Mouse (Mus musculus): Measurements from ENCODE around the gene Nmur1.

The Nmur1 gene

DNA sequence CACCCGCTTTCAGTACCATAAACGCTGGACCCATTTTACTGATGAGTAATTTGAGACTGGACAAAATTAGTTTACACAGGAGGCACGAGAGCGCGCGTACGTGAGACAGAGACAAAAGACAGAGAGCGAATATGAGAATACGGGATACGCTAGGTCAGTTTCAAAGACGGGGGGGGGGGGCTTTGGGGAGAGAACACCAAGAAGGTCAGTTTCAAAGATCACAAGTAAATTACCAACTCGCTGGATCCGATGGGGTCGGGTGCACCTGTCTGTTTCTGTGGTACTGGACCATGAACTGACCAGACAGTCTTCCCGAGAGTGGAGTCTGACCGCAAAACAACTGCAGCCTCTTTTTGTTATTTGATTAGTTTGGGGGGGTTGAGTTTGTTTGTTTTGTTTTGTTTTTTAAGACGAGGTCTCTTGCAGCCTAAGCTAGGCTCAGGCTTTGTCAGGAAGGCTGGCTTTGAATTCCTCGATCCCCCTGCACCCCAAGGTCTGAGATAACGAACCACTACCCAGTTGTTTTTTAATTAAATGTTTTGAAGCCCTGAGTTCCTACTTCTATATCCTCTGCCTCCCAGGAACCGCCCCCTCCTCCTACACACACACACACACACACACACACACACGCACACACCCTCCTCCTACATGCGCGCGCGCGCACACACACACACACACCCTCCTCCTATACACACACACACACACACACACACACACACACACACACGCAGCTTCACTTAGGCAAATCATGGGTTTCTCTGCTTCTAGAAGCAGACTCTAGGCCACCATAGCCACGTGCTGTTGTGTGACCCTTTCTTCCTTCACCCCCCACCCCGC lies 15.1 kb upstream of the Nmur1 start:
- peak; percentile 93 for DNase-seq (ENCODE audit: low read depth, low spot score)

DNA sequence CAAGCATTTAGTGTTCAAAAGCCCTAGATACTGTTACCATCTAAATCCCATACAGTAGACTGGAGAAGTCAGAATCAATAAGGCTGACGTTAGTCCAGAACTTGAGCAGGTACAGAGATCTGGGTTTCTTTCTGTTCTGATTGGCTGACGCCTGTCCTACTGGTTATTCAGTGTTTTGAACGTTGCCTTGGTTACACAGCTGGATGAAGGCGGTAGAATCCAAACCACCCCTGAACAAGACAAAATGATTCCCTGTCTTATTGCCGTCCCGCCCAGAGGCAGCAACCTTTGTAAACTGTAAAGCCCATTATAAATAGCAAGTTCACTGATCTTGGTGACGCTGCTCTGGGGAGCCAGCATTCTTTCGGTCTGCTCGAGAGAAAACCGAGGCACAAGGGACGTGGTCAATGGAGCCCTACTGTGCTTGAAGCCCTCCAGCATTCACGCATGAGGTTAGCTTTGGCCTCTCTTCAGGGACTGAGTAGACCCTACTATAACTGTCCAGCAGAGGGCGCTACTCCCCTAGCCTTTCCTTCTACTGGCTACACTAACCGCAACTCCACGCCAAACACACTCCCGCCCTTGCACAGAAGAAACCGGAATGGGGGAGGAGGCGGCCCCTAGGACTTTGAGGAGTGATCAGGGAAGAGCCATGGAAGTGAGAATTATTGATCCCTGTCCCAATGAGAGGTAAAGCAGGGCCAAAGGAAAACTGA lies 14.3 kb upstream of the Nmur1 start:
- peak; percentile 88 for DNase-seq (ENCODE audit: low read depth, low spot score)

DNA sequence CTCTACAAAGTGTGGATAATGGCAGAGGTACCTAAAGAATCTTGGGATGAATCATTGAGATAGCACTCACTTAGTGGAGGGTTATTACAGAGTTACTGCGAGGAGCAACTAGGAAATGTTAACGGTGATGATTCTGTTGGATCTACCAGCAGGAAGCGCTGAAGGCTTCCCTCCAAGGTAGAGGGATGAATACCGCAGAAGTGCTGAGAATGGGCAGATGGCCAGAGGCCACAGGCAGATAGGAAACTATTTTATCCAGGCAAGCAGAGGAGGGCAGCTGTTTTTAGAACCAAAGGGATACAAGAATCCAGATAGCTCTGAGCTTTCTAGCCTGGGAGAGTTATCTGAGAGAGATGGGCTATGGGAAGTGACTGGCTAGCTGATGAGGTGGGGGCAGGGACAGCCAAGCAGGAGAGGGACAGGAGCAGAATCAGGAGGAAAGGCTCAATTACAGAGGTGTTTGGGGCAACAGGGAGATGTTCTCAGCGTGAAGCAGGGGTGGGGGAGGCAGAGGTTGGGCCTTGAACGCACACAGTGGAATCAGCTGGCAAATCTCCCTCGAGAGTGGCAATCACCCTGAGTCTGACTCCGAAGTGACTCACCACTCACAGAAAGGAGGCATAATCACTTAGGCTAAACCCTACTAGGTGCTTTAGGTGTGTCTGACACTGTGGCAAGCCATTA lies 13.6 kb upstream of the Nmur1 start:
- no peak for DNase-seq (ENCODE audit: low read depth, low spot score)

DNA sequence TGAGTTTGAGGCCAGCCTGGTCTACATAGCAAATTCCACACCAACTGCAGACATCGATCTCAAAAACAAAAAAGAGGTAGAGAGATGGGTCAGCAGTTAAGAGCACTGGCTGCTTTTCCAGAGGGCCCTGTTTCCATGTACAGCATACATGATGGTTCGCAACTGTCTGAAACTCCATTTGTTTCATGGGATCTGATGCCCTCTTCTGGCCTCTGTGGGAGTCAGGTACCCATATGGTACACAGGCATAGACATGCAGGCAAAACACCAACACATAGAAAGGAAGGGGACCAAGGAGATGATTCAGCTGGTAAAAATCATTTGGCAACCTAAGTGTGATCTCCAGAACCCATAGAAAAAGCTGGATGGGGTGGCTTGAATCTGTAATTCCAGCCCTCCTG lies 12.5 kb upstream of the Nmur1 start:
- no peak for DNase-seq (ENCODE audit: low read depth, low spot score)

DNA sequence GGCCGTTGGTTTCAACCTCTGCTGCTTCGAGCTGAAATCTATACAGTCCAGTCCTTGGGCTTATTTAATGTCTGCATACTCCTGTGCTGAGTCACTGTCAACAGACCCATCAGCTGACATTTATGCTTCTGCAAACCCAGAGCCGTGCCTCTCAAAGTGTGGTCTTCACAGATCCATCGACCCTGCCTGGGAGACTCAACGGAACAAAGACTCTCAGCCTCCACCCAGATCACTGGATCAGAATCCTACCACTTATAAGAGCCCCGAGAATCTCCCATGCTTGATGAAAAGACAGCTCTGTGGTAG lies 11.9 kb upstream of the Nmur1 start:
- no peak for DNase-seq (ENCODE audit: low read depth, low spot score)

DNA sequence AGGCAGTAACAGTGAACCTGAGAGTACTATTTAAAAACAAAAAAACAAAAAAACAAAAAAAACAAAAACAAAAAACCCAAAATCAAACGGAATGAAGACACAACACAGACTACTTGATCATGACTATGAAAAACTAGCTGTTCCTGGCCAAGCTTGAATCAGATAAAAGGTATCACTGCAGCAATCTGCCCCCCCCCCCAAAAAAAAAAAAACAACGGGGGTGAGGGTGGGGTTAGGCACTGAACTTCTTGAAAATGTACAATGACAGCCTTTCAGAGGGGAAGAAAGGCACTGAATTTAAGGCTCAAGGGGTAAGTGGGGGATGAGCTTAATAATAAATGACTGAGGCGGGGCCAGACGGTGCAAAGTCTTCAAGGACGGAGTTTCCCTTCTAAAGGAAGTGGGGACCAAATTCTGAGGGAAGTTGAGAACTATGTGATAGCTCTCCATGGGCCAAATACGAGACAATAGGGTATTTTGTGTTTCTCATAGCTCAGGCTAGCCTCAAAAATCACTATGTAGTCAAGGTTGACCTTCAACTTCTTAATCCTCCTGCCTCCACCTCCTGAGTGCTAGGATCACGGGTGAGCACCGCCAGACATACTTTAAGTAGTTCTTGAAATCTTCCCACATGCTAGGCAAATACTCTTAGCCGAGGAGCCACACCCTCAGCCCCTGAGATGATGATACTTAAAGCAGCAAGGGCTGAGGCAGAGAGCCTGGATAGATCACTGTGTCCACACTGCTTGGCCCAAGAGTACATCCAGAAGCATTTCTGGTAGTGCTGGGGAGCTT lies 11.4 kb upstream of the Nmur1 start:
- no peak for DNase-seq (ENCODE audit: low read depth, low spot score)

DNA sequence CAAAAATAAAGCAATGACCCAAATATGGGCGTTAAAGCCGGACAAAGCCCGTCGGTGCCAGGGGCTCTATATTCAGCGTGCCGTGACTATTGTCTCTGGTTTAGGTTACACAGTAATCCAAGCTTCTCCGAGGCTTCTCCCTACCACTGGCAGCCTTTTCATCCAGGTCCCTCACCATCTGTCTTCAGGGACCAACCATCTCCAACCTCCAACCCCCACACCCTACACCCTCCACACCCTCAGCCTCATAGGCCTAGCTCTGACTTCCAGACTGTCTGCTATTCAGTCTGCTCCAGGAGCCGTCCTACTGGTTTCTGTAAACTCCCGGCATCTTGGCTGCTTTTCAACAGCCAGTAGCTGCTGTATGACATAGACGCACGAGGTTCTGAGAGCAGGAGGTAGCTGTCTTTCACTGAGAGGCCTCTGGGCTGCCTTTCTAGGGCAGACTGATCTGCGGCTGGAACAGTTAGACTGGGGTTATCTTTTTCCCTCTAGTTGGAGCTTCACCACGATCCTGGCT lies 9.3 kb upstream of the Nmur1 start:
- no peak for DNase-seq (ENCODE audit: low read depth, low spot score)

DNA sequence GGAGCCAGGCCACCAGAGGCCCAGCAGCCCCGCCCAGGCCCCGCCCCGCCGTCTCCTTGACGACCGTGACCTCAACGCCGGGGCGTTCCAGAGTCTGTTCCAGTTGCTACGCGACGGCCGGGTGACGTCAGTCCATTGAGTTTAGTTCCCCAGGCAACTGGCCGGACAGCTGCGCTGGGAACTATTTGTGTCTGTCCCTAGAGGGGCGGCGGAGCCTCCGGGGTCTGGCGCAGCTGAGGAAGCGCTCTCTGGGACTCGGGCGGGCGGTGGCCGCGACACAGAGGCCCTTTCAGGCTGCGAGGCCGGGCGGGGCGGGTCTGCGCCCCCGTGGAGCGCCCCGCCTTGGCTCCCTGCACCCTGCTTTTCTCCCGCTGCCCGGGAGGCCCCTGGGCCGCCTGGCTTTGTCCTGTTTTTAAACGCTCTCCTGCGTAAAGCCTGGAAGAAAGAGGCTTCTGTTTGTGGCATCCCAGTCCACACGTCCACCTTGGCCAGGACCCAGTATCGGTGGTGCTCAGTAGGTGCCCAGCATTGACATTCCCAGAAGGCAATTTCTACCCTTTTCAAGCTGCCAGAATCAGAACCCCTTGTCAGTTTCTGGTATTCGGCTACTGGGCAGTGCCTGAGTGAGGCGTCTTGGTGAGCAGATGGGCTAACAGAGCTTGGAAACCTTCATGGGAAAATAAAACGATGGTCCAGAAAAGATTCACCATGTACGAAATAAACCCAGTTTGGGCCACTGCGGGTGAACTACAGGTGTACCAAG lies 8.6 kb upstream of the Nmur1 start:
- peak; percentile 97 for DNase-seq (ENCODE audit: low read depth, low spot score)

DNA sequence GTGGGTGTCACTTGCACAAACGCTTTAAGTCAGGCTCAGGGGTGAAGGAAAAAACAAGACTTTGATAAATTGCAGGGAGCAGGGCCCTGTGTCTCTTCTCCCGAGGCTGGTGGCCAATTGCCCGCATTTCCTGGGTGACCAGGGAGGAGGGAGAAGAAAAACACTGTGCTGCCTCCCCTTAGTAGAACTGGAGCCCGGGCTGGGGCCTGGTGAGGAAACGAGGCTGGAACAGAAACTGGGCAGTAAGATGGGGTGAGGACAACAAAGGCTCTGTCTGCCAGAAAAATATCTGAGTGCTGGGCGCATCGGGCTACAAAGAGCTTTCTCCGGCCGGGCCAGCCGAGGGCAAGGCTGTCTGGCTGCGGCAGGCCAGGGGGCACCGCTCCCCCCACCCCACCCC lies 8.0 kb upstream of the Nmur1 start:
- no peak for DNase-seq (ENCODE audit: low read depth, low spot score)

DNA sequence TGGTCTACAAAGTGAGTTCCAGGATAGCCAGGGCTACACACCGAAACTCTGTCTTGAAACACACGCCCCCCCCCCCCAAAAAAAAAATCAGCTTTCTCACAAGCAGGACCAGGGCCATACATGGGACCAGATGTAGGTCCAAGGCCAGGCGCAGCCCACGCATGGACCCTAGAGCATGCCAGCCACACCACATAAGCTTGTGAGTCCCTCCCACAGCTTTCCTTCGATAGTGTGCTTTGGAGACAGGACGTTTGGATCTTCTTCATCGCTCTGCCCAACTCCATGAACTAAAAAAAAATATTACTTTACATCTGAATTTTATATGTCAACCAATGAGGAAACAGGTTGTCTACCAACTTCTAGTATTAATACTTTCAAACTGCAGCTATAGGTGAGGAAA lies 7.3 kb upstream of the Nmur1 start:
- no peak for DNase-seq (ENCODE audit: low read depth, low spot score)

DNA sequence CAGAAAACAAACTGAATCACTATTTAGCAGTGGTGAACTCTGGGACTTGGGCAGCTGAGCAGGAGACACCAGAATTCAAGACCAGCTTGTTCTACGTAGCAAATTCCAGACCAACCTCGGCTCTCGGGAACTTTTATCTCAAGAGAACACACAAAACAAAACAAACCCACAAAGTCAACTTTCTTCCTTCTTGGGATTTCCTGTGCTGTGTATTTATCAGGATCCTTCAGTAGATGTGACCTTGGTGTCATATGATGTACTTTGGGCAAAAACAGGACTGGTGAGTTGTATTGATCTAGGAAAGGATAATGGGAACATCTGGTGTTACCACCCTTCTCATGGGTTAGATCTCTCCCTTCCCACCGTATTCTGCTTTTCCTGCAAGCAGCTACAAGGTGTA lies 6.8 kb upstream of the Nmur1 start:
- no peak for DNase-seq (ENCODE audit: low read depth, low spot score)

DNA sequence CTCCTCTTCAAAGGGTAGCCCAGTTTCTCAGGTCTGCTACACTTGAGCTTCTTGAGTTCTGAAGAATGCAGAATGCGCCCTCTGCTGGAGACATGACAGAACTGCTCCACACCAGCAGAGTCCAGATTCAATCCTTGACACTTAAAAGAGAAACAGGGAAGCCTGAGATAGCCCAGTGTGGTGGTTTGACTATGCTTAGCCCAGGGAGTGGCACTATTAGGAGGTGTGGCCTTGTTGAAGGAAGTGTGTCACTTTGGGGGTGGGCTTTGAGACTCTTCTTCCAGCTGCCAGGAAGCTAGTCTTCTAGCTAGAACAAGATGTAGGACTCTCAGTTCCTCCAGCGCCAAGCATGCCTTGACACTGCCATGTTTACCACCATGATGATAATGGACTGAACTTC lies 4.0 kb upstream of the Nmur1 start:
- DNase-seq (ENCODE audit: low read depth, low spot score), result peak; percentile 80

DNA sequence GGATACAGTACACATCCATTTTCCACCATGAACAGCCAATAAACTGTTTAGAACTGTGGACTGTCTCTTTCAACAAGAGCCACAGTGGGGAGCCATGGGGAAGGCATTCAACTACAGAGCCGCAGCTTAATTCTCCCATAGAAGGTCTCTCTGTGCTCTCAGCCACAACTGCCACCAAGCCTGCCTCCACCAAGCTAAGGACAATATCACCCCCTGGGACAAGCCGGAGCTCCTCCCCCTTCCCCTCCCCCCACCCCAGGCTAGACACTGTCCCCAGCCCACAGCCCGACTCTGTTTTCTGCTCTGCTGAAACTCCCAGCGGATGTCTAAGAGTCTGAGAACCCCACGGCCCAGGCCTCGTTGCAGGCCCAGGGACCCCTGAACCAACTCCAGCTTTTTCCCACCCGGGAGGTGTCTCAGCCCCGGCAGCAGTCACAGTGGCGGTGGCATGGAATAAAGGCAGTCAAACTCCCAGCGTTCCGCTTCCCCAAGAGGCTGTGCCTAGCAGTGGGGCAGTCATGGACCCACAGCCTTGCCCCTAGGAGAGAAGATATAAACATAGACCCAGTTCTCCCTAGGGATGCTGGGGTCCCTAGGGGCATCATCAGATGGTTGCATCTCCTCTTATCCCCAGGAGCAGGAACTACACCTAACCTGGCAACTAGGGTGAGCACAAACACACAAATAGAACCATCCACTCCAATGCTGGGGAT lies 1.0 kb downstream of the Nmur1 start:
- no peak for DNase-seq (ENCODE audit: low read depth, low spot score)

DNA sequence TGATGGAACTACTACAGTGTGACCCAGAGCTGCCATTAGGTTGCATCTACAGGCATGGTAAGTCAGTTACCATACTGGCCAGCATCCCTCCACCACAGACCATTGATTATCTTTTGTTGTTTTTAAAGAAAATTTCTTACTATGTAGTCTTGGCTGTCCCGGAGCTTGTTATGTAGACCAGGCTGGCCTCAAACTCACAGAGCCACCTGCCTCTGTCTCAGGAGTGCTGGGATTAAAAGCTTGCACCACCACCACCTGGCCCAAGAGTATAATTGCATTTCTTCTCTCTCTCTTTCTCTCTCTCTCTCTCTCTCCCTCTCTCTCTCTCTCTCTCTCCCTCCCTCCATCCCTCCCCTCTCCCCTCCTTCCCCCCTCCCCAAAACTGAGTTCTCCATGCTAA lies 1.7 kb downstream of the Nmur1 start:
- no peak for DNase-seq (ENCODE audit: low read depth, low spot score)

DNA sequence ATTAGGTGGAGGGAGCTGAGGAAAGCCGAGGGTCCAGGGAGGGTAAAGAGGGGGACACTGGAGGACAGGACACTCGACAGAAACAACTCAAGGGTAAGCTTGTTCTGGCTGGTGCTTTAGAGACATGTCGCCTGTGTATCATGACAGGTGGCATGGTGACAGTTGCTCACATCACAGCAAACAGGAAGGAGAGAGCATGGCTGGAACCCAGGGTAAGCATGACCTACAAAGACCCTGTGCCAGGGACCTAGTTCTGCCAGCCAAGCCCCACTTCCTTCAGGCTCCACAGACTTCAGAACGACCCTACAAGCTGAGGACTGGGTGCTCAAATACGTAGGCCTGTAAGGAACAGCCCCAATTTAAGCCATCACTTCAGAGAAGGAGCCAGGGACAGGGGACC lies 2.1 kb downstream of the Nmur1 start:
- DNase-seq (ENCODE audit: low read depth, low spot score), result no peak

DNA sequence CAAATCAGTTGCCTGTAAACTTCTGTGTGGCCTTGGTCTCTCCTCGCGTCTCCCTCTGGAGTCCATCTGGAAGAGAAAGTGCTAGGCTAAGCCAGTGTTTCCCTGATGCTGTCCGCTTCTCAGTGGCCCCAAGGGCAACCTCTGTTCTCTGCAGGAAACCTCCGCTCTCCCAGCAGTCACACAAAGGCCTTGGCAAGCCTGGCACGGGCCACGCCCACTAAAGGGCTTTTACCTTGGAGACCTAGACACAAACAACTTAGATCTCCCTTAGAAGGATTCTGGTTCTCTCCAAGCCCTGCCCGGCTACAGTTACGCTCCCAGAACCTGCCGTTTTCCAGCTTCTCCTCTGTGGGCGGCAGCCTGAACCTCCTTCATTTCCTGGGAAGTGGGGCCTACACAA lies 5.0 kb downstream of the Nmur1 start:
- no peak for DNase-seq (ENCODE audit: low read depth, low spot score)

DNA sequence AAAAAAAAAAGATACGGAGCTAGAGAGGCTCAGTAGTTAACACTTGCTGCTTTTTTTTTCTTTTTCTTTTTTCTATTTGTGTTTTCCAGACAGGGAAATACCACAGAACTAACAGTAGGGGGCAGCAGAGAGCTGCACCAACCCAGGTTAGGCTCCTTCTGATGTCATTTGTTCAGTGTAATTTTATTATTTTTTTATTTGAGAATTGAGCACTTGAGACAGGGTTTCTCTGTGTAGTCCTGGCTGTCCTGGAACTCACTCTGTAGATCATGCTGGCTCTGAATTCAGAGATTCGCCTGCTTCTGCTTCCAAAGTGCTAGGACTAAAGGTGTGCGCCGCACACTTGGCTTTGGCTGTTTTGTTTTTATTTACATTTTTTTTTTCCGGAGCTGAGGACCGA lies 9.7 kb downstream of the Nmur1 start:
- DNase-seq (ENCODE audit: low read depth, low spot score), result peak; percentile 61

DNA sequence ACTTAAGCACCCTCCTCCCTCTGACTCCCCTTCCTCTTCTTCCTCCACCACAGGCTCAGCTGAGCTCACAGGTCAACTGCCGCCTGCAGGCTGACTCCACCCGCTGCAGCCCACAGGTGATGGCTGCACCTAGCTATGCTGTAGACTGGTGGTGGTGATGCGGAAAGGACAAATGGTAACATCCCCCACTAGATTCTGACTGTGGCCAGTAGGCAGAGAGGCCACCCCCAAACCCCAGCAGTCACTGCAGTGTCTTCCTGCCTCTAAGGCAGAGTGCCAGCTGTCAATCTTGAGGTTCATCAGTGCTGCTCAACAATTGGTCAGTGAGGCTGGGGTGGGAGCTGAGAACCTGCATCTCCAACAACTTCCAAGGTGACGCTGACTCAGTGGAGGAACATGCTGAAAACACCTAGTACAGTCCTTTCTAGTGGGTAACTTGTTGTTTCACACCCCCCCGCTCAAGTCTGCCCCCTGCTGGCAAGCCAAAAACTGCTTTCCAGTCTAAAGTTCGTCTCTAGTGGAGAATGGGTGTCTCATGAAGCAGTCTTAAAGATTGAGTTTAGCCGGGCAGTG lies 10.3 kb downstream of the Nmur1 start:
- peak; percentile 80 for DNase-seq (ENCODE audit: low read depth, low spot score)

DNA sequence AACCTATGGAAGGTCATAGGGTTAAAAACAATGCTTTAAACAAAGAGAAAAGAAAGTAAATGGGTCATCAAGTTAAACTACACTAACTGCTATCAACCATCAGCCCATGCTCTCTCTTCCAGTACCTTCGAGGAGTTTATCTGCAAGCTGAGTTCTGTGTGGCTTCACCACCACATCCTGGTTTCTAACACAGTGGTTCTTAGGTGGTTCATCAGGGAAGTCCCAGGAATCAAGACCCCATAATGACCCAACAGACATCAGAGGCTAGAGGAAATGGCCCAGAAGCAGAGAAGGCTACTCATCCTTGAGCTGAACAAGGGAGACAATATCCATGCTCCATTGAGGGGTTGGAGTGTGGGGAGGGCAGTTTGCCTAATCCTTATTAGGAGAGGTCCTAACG lies 10.9 kb downstream of the Nmur1 start:
- DNase-seq (ENCODE audit: low read depth, low spot score), result peak; percentile 73

DNA sequence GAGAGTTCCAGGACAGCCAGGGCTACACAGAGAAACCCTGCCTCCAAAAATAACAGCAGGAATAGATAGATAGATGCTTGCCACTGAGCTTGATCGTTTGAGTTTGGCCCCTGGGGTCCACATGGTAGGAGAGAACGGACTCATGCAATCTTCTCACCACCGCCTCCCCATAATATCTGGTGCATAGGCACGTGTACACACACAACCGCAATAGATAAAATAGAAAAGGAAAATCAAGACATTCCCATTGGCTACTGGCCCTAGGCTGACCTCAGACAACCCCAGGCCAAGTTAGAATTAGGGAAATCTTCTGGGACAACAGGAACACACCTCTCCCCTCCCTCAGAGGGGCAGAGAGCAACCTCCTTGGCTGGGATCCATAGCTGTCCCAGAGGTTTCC lies 11.3 kb downstream of the Nmur1 start:
- no peak for DNase-seq (ENCODE audit: low read depth, low spot score)
